Comparison of ENCODE assay signal across 7 mouse cellular contexts in genomic region chr9:59036159-59036731, GRCm38 (mm10). TPM values are rescaled to one million over a fixed set of nuclear protein-coding genes. Genes with fewer than 3 reads are reported as not detected.
DNase-seq lines count a peak whose midpoint lies in the region; ATAC-seq and TF ChIP-seq lines count a peak whose summit lies in the region.

Neo1 (minus strand) TSS chr9:59036441.

- H3K27ac ChIP-seq in embryonic facial prominence, embryonic 12.5 days, result peak within 1 kb of the TSS; percentile 100
- H3K27ac ChIP-seq in heart, adult 2 months, result peak within 1 kb of the TSS; percentile 96
- H3K27ac ChIP-seq in limb, embryonic 12.5 days, result peak within 1 kb of the TSS; percentile 100

- TF ChIP-seq CTCF in heart, adult 2 months (IDR thresholded peaks at IDR 0.05), result no peak

- peaks cover 11% of the 10 kb centered on the region for H3K4me1 ChIP-seq in embryonic facial prominence, embryonic 12.5 days
- peaks cover 3% of the 10 kb centered on the region for H3K4me1 ChIP-seq in heart, adult 2 months (ENCODE audit: control insufficient read depth, insufficient read depth, low read length)
- peaks cover 22% of the 10 kb centered on the region for H3K4me1 ChIP-seq in limb, embryonic 12.5 days (replicated peaks)

- H3K27me3 ChIP-seq in embryonic facial prominence, embryonic 12.5 days, result no peaks in the 10 kb centered on the region
- no peaks in the 10 kb centered on the region for H3K27me3 ChIP-seq in heart, adult 2 months (ENCODE audit: control insufficient read depth, insufficient read depth, low read length)
- no peaks in the 10 kb centered on the region for H3K27me3 ChIP-seq in limb, embryonic 12.5 days
- no peaks in the 10 kb centered on the region for H3K27me3 ChIP-seq in myocyte (ENCODE audit: control insufficient read depth, insufficient read depth, insufficient read length)

- H3K36me3 ChIP-seq in embryonic facial prominence, embryonic 12.5 days, result no peaks in the 10 kb centered on the region
- H3K36me3 ChIP-seq in heart, adult 2 months (ENCODE audit: control insufficient read depth, insufficient read depth, low read length), result peaks cover 4% of the 10 kb centered on the region
- no peaks in the 10 kb centered on the region for H3K36me3 ChIP-seq in limb, embryonic 12.5 days
- H3K36me3 ChIP-seq in myocyte (ENCODE audit: control insufficient read depth, insufficient read depth), result no peaks in the 10 kb centered on the region

- peak within 1 kb of the TSS; percentile 98 for H3ac ChIP-seq in myocyte (ENCODE audit: control insufficient read depth, insufficient read length)

- no peak for TF ChIP-seq EP300 in heart, adult 2 months (IDR thresholded peaks at IDR 0.05; ENCODE audit: insufficient read depth, low read depth, low read length)

- intact Hi-C loops in heart, adult 2 months (cut with DNase I), result loop anchor here (5.0 to 10.0 kb wide), 2 partner anchors 256 to 1171 kb away; partner anchors contain the start of gene Adpgk

- under 1% methylated on average over 49 of the region's 86 CpGs for WGBS in embryonic facial prominence, embryonic 12.5 days
- WGBS in heart, adult 2 months, result under 1% methylated on average over 66 of the region's 86 CpGs
- WGBS in limb, embryonic 12.5 days, result 0% methylated on average over 32 of the region's 86 CpGs

- peak; percentile 86 to 87 for DNase-seq in adrenal gland, postnatal 4 days (ENCODE audit: low spot score in 2 of 2)
- DNase-seq in heart, adult 2 months, result peak; percentile 89 to 91
- peak; percentile 92 for DNase-seq in kidney, adult 9 months
- DNase-seq in telencephalon, adult 2 months (ENCODE audit: low read depth, low spot score), result peak; percentile 83

- peak within 1 kb of the TSS; percentile 79 for H3K4me2 ChIP-seq in embryonic facial prominence, embryonic 12.5 days (replicated peaks)
- peak within 1 kb of the TSS; percentile 71 for H3K4me2 ChIP-seq in limb, embryonic 12.5 days
- peak within 1 kb of the TSS; percentile 87 for H3K4me2 ChIP-seq in myocyte (ENCODE audit: low read depth)

- H3K9ac ChIP-seq in embryonic facial prominence, embryonic 12.5 days, result peak within 1 kb of the TSS; percentile 96
- H3K9ac ChIP-seq in heart, adult 2 months (ENCODE audit: low read depth, low read length), result peak within 1 kb of the TSS; percentile 99
- peak within 1 kb of the TSS; percentile 98 for H3K9ac ChIP-seq in limb, embryonic 12.5 days (replicated peaks)

- H3K79me2 ChIP-seq in heart, adult 2 months (replicated peaks; ENCODE audit: control insufficient read depth, insufficient read depth, low read length), result peaks cover 2% of the 10 kb centered on the region; the same call in 1 of the 2 replicates
- H3K79me2 ChIP-seq in myocyte (ENCODE audit: control insufficient read depth, insufficient read depth), result peaks cover 41% of the 10 kb centered on the region

- peak within 1 kb of the TSS; percentile 93 for H3K4me3 ChIP-seq in embryonic facial prominence, embryonic 12.5 days
- peak within 1 kb of the TSS; percentile 71 for H3K4me3 ChIP-seq in heart, adult 2 months
- H3K4me3 ChIP-seq in limb, embryonic 12.5 days (replicated peaks), result peak within 1 kb of the TSS; percentile 96
- H3K4me3 ChIP-seq in myocyte, result peak within 1 kb of the TSS; percentile 67

- ATAC-seq in embryonic facial prominence, embryonic 12.5 days (ENCODE audit: insufficient number of reproducible peaks, insufficient read depth, low FRiP score, low TSS enrichment), result peak; percentile 89
- ATAC-seq in limb, embryonic 12.5 days (ENCODE audit: insufficient number of reproducible peaks, insufficient read depth, low FRiP score, low TSS enrichment, low read depth), result peak; percentile 94

- 0 out of 2 replicates have a peak, but pooled peaks have one; percentile 6 for TF ChIP-seq POLR2A in heart, adult 2 months (IDR thresholded peaks at IDR 0.05; ENCODE audit: insufficient read depth, low read depth, low read length)
- peak; percentile 63 for TF ChIP-seq POLR2A in myocyte (IDR thresholded peaks at IDR 0.05; ENCODE audit: insufficient read length, low read depth)

- H3K9me3 ChIP-seq in embryonic facial prominence, embryonic 12.5 days, result no peaks in the 10 kb centered on the region
- H3K9me3 ChIP-seq in limb, embryonic 12.5 days, result 0 out of 2 replicates have a peak, but pooled peaks cover 4% of the 10 kb centered on the region

TF ChIP-seq in myocyte, 11 proteins besides CTCF, POLR2A, EP300 and RAD21:
- no peak for TF ChIP-seq USF1 (IDR thresholded peaks at IDR 0.05; ENCODE audit: low read depth)
- TF ChIP-seq E2F4 (IDR thresholded peaks at IDR 0.05; ENCODE audit: insufficient read depth), result no peak
- TF ChIP-seq POLR2AphosphoS2 (IDR thresholded peaks at IDR 0.05; ENCODE audit: insufficient read length, low read depth), result peak; percentile 34
- peak in 1 of 3 experiments; percentile 29 for TF ChIP-seq MYOD1 (IDR thresholded peaks at IDR 0.05; ENCODE audit: control insufficient read depth in 1 of 3, insufficient read length in 2 of 3, low read depth in 2 of 3)

RNA-seq across cellular contexts. Expression of gene Neo1, which starts in this region (rescaled TPM):
- total RNA-seq in adrenal gland, postnatal 4 days (2021), result 10 to 100 TPM; 93.1 to 95.7 TPM
- polyA plus RNA-seq in embryonic facial prominence, embryonic 12.5 days (2016; fragmentation: Nextera tagmentation; extraction: Ambion mirVana), result 60.0 and 61.4 TPM in 2 replicates
- total RNA-seq in heart, adult 2 months (2021), result 10 to 100 TPM; 46.9 to 48.1 TPM
- 30.5 and 52.4 TPM in 2 replicates for polyA plus RNA-seq in heart, adult 2 months (2012; rRNA removed)
- polyA plus RNA-seq in limb, embryonic 12.5 days (2016; fragmentation: Nextera tagmentation; extraction: Ambion mirVana), result 57.6 and 66.7 TPM in 2 replicates
- 36.8 TPM for polyA plus RNA-seq in myocyte (2012; fragmentation: generic; extraction: Trizol)

Comparison
In these comparisons a context has a peak if more than half of its experiments do, and no peak if none do; other contexts are left out.
1. Peak in every context shown above with its lines: DNase-seq, ATAC-seq, H3K4me3 ChIP-seq and H3K27ac ChIP-seq.